Mouse (Mus musculus): Measurements from ENCODE around the gene Gm3646.

The Gm3646 gene

DNA sequence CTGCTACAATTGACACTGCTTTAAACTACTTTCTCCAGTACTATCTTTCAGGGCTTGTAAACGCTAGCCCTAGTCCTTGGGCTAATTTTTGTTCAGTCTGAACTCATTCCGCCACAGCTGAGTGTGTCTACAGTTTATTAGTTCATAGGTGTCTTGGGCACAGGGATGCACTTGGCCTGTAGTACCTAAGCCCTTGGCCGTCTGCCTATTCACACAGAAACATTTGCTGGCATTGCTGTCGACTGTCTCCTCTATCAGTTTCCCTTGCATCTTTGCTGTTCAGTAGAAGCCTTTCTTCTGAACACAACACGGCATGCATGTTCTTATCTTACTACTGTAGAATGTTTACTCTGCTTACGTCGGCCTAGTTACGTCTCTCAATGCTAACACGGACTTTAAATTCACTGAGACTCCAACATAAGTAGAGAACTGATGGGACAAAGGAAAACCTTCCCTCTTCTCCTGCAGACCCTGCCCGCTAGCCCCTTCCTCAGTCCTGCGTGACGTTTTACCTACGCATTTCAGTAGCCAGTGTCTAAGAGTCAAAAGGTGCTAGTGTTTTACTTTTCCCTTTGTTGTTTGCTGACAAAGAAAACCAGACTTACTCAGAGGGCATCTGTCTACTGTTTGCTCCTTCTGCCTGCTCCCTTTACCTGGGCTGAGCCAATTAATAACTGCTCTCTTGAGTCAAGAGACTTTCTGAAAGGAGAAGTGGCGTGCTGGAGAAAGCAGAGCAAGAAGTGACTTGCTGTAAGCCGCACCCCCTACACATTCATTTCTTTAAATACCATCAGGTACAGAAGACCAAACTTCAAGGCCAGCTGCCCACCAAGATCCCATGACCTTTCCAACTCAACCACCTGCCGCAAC, 25.8 kb downstream of the Gm3646 start:
- DNase-seq (ENCODE audit: low read depth): no peak

DNA sequence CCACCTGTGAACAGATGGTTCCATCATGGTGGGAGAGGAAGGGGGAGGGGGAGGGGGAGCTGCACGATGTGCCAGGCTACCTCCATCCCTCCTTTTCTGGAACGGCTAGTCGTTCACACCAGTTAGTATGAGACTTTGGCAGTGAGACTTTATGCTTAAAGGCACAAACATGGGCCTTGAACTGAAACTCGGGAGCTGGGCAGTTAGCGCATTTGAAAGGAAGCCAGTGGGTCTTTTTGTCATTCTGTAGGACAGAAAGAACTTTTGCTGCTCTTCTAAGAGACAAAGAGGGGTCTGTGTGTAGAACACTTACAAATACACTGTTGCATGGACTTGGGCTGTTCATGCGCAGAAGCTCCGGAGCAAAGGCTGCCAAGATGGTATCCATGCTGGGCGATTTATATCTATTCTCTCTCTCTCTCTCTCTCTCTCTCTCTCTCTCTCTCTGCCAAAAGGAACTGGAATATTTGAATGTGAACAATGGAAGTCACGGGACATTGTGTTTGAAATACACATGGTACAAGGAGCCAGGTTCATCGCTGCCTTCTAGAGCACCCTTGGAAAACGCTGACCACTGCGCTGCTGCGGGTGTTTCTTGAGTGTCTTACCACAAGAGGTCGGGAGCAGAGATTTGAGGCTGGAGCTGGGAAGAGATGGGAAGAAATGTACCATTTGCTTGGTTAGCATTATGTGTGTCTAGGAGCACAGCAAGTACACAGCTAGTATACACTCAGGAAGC, 31.0 kb downstream of the Gm3646 start:
- DNase-seq (ENCODE audit: low read depth): no peak

DNA sequence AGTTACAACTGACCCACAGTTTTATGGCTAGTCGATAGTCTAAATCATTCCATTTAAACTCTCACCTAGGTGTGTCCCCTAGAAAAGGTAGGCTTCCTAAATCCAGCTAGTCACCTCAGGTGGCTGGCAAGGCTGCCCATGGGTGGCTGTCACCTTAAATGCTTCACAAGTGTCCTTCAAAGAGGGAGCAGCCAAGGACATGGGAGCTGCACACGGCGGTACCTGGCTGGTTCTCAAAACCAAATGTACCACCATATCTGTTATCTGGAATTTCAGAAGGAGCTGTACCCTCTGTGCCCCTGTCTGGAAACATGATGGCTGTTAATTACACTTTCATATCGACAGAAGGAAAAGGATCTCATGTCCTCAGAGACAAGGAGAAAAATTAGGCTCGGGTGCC, 31.6 kb downstream of the Gm3646 start:
- DNase-seq (ENCODE audit: low read depth): no peak

DNA sequence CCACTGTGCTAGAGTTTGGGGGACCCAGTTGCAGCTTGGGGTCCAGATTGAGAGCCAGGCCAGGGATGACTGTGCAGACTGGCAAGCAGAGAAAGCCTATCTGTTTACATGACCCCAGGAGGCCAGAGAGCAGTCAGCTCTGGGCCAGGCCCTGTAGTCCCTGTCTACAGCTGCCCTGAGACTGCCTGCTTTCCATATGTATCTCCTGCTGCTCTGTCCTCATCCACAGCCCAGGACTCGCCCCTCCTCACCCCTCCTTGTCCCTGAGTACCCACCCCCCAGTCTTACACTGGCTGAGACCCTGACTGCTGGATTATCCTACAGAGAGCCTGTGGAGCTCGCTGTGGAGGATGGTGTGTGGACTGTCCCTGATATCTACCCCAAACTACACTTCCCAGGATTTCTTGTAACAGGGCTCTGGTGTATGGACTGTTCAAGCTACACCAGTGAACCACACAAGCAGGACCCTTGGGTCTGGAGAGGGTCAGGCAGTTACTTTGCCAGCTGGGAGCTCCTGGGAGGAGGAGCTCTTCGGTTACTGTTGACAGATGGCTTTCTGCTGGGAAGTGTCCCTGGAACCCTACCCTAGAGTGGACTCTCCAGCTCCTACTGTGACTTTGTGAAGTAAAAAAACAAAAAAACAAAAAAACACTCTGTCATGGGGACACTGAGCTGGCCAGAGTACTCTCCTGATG, 32.6 kb downstream of the Gm3646 start:
- no peak for DNase-seq (ENCODE audit: low read depth)

DNA sequence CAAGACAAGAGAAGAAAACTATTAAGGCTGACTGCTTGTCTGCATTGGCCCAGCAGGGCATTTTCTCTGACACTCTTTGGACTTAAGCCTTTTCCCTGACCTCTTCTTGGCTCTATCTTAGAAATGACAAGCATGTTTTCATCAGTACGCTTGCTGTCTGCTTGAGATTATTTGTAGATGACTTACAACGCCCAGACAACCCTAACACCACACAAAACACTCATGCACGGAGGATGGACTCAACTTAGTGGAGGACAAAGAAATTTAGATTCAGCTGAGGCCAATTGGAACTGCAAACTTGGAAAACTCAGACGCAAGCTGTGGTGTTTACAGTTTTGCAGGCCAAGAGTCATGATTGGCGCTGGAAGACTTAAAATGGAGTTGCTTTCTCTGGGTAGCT, 34.7 kb downstream of the Gm3646 start:
- no peak for DNase-seq (ENCODE audit: low read depth)

DNA sequence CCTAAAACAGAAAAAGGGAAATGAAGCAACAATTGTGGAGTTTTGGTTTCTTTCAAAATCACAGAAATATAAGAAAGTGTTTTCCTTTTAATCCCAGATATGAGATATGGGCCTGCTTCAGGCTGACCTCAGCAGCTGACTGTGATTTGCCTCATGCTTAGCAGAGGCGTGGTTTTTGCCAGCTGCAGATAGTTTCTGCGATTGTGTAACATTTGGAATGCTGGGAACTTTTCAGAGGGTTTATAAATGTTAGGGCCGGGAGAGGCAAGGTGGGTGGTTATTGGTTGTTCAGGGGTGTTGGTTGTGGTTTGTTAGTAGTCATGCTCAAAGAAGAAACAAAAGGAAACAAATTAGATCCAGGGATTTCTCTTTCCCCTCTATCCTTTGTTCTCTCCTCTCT, 37.1 kb downstream of the Gm3646 start:
- no peak for DNase-seq (ENCODE audit: low read depth)

DNA sequence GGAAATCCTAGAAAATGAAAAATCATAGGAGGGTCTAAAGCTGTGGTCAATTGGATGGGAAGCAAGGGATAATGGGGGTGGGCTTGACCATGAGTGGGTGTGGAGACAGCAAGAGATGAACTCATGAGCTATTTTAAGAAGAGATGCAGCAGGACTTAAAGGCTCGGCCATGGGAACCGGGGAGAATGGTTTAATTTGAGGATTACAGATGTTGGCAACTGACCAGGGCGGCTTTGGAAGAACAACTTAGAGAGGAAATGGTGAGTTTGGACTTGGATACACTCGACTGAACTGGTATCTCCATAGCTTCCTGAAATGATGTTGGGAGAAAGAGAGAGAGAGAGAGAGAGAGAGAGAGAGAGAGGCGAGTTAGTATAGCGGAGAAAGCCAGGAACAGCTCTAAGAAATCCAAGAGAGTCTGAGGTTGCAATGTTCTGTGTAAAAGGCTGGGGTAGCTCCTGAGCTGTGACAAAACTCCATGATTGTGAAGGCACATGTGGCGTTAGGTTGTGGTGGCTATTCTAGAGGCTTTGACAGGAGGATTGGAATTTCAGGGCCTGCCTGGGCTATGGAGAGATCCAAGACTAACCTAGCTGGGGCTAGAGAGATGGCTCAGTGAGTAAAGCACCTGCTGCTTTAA, 39.2 kb downstream of the Gm3646 start:
- no peak for DNase-seq (ENCODE audit: low read depth)

DNA sequence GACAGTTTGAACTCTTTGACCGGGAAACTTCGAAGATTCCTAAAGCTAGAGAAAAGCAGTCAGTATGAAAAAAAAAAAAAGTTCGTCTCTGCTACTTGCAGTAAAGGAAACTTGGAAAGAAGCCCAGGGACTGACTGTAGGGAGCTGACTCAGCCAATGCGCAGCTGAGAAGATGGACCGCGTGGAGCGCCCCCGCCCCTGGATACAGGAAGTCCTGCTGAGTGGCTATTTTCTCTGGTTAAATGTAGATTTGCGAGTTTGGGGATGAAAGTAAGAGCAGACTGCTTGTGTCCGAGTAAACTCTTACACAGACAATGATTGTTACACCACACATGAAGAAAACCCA, 43.1 kb downstream of the Gm3646 start:
- no peak for DNase-seq (ENCODE audit: low read depth)

DNA sequence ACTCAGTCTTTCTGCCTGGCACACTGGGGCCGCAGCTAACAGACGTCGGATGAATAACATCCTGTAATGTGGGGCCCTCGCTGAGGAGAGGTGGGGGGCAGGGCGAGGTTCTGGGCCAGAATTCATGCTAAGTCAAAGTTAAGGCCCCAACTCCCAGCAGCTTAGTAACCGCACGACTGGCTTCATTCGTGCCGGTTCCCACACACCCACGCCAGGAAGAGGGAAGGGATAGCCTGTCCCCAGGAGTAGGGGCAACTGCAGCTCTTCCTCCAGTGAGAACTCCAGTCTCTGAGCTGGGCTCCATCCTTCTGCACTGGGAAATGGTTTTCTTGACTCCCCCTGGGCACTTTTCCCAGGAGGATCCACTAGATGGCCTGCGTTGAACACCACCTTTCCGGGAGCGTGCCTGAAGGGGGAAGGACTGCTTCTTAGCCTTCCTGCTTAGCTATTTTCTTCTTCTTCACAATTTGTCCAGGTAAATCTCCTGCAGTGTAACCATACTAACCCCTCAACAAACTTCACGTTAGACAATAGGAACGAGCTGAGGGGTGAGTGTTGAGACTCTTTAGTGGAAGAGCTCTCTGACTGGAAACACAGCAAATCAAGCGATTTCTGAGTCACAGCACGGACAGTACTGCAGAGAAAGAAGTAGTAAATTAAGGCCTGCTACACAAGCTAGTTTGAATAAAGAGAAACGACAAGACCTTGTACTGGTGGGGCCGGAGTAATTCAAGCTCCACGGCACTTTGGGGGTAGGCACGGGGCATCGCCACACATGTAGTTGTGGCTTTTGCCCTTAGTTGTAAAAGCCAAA, 43.7 kb downstream of the Gm3646 start:
- no peak for DNase-seq (ENCODE audit: low read depth)

DNA sequence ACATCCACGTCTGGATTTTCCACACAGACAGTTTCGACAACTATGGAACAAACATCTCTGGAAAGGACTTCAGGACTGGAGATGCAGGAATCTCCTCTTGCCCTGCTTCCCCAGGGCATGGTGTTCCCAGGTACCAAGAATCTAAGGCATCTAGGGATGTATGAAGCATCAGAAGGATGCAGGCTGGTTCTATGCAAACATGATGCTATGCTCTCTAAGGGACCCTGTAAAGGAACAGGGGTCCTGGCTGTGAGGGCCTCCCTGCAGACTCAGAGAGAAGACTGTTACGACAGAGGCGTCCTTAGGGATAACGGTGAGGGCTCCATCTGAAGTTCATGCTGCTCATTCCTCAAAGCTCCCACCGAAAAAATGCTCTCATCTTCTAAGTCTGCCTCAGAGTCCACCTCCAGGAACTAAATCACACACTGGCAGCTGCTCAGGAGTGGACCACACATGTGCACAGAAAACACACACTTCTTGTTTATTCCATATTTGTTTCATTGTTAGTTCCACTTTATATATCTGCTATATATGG, 44.9 kb downstream of the Gm3646 start:
- DNase-seq (ENCODE audit: low read depth): no peak

DNA sequence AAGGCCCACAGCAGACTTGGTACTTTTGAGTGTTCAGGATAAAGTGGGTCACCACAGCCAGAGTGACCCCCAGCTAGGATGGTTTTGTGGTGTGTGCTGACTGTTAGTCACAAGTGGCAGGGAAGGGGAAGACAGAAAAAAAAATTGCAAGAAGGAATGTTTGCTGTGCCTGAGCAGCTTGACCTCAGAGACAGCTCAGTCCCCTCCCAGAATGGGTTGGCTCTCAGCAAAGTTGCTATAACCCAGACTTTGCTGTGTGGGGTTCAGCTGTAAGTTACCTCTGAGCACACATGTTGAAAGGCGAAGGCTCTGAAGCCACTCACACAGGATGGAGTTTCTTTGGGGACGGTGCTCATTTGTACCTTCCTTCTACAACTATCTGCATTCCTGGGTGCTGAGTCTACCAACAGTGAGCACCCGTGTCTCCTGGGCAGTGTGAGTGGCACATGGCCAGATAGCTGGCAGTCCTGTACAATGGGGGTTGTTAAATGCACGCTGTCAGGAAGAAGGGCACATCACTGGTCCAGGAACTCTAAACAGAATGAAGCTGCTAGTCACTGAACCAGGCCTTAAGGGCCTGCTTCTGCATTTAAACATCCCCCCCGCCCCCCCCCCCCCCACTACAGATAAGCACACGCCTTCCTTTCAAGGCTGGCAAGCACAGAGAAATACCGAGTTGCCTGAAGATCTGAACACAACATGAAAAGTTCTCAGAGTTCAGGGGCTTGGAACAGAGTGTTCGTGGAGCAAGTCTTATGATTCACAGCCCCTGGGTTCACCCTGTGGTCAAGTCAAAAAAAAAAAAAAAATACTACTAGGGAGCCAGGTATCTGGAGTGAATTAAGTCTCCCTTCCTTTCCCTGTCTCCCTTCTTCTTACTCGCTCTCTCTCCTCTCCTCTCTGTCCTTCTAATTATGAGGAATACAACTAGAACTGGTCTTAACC, 45.6 kb downstream of the Gm3646 start:
- no peak for DNase-seq (ENCODE audit: low read depth)

DNA sequence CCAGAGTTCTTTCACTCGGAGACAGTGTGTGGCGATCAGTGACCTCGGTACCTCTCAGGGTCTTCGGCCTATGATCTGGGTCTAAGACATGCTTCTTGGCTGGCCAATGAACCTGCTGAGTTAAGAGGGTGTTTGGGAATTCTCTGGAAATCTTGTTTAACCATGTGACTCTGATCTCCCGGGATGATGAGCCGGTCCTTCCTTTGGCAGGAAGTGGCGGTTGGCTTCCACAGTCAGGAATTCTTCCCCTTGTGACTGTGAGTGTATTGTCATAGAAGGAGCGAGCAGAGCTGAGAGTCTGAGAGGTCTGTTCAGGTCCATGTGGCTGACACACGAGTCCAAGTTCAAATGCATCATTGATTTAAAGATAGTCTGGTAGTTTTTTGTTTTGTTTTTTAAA, 46.9 kb downstream of the Gm3646 start:
- DNase-seq (ENCODE audit: low read depth): no peak

DNA sequence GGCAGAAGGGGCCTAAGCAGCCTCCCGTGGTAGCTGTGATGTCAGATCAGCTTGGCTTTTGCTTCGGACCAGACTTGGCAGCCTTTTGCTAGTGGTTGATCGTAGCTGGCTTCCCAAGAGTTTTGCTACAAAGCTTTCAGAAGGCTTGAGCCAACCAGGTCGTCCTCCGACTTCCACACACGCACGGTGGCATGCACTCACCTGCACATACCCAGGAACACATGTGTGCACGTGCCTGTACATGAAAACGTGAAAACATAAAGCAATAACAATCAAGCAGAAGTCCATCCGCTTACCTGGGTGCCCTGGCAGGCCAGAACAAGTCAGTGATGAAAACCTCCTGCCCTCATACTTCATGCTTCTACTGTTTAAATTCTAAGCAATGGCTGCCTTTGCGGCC, 48.2 kb downstream of the Gm3646 start:
- no peak for DNase-seq (ENCODE audit: low read depth)

DNA sequence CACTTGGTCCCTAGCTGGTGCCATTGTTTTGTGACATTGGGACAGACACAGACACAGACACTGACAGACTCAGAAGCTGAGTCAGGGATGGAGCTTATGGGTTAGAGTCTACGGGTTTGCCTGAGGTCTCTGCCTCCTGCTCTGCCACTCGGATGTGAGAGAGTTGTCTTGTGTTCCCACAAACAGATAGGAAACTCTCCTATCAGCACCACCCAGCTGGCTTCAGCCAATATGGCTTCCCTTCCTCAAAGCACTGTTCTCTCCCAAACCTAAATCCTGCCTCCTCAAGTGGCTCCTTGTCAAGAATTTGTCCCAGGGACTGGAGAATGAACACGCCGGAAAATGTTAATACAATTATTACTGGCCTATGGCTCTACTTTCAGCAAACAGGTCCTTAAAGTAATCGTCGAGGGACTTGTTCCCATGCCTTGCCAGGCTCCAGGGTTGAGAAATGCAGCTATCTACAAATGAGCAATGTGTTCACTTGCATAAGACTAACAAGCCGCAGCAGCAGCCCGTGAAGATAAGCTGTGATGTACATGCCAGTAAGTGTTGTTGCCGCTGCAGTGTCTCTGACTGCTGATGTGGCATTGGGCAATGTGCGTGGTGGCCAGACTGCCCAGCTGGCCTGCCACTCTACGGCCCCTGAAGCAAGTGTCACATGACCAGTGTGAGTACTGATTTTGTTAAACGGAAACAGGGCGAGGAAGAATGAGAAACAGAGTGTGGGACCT, 50.7 kb downstream of the Gm3646 start:
- peak; percentile 58 for DNase-seq (ENCODE audit: low read depth)
